Mouse (Mus musculus): ENCODE data around the gene Slc35f1. TPM values are rescaled to one million over a fixed set of nuclear protein-coding genes. Genes with fewer than 3 reads are reported as not detected.

Slc35f1 gene
- polyA plus RNA-seq, 1 experiment from 2014 or later = 4.0 TPM

GRCm38 (mm10) chr10:53115028-53115427 is 424.7 kb downstream of the Slc35f1 start:
- Histone ChIP-seq H3K27me3 (no peaks in the 10 kb centered on the region), H3K4me2 (replicated peaks) (no peak overlapping the region), H3K27ac (replicated peaks) (no peak overlapping the region), H3K9me3 (replicated peaks) (no peaks in the 10 kb centered on the region), H3K36me3 (no peaks in the 10 kb centered on the region), H3K4me3 (replicated peaks) (no peak overlapping the region), H3K4me1 (no peaks in the 10 kb centered on the region), H3K9ac (no peak overlapping the region)
- no peak for ATAC-seq (ENCODE audit: insufficient number of reproducible peaks, low FRiP score, low TSS enrichment, low read depth)
- 25% methylated on average over 3 of the region's 3 CpGs for WGBS

GRCm38 (mm10) chr10:53115673-53116398 is 425.5 kb downstream of the Slc35f1 start:
- WGBS = 54% methylated on average over 7 of the region's 7 CpGs
- no peak overlapping the region for H3K27ac ChIP-seq (replicated peaks)
- no peaks in the 10 kb centered on the region for H3K4me1 ChIP-seq
- no peaks in the 10 kb centered on the region for H3K36me3 ChIP-seq
- no peak for ATAC-seq (ENCODE audit: insufficient number of reproducible peaks, low FRiP score, low TSS enrichment, low read depth)
- no peaks in the 10 kb centered on the region for H3K9me3 ChIP-seq (replicated peaks)
- no peak overlapping the region for H3K4me3 ChIP-seq (replicated peaks)
- no peaks in the 10 kb centered on the region for H3K27me3 ChIP-seq
- H3K4me2 ChIP-seq (replicated peaks) = no peak overlapping the region
- no peak overlapping the region for H3K9ac ChIP-seq

- Histone ChIP-seq H3K4me2 (replicated peaks) (no peak overlapping the region), H3K27me3 (no peaks in the 10 kb centered on the region), H3K9me3 (replicated peaks) (no peaks in the 10 kb centered on the region), H3K4me3 (replicated peaks) (no peak overlapping the region), H3K9ac (no peak overlapping the region), H3K4me1 (no peaks in the 10 kb centered on the region), H3K36me3 (no peaks in the 10 kb centered on the region), H3K27ac (replicated peaks) (no peak overlapping the region)
- WGBS = 93% methylated on average over 2 of the region's 2 CpGs
- no peak for ATAC-seq (ENCODE audit: insufficient number of reproducible peaks, low FRiP score, low TSS enrichment, low read depth)
Observed at GRCm38 (mm10) chr10:53120608-53121007, 430.3 kb downstream of the Slc35f1 start.

- 58% methylated on average over 6 of the region's 6 CpGs for WGBS
- Histone ChIP-seq H3K9me3 (replicated peaks) (no peaks in the 10 kb centered on the region), H3K4me1 (no peaks in the 10 kb centered on the region), H3K27me3 (no peaks in the 10 kb centered on the region), H3K36me3 (no peaks in the 10 kb centered on the region), H3K9ac (no peak overlapping the region), H3K27ac (replicated peaks) (no peak overlapping the region), H3K4me2 (replicated peaks) (no peak overlapping the region), H3K4me3 (replicated peaks) (no peak overlapping the region)
- no peak for ATAC-seq (ENCODE audit: insufficient number of reproducible peaks, low FRiP score, low TSS enrichment, low read depth)
Observed at GRCm38 (mm10) chr10:53124365-53124764, 434.0 kb downstream of the Slc35f1 start.

- Histone ChIP-seq H3K36me3 (no peaks in the 10 kb centered on the region), H3K27me3 (no peaks in the 10 kb centered on the region), H3K4me3 (replicated peaks) (no peak overlapping the region), H3K4me2 (replicated peaks) (no peak overlapping the region), H3K4me1 (no peaks in the 10 kb centered on the region), H3K9ac (no peak overlapping the region), H3K27ac (replicated peaks) (no peak overlapping the region), H3K9me3 (replicated peaks) (no peaks in the 10 kb centered on the region)
- no peak for ATAC-seq (ENCODE audit: insufficient number of reproducible peaks, low FRiP score, low TSS enrichment, low read depth)
- 56% methylated on average over 1 of the region's 1 CpGs for WGBS
Observed at GRCm38 (mm10) chr10:53132707-53133106, 442.4 kb downstream of the Slc35f1 start.

- ATAC-seq (ENCODE audit: insufficient number of reproducible peaks, low FRiP score, low TSS enrichment, low read depth) = no peak
- 65% methylated on average over 2 of the region's 2 CpGs for WGBS
- H3K27me3 ChIP-seq = no peaks in the 10 kb centered on the region
Observed at GRCm38 (mm10) chr10:53150321-53150720, 460.0 kb downstream of the Slc35f1 start.

GRCm38 (mm10) chr10:53150916-53151315 is 460.6 kb downstream of the Slc35f1 start:
- 61% methylated on average over 2 of the region's 2 CpGs for WGBS
- Histone ChIP-seq H3K9ac (no peak overlapping the region), H3K4me1 (no peaks in the 10 kb centered on the region), H3K9me3 (replicated peaks) (no peaks in the 10 kb centered on the region), H3K4me3 (replicated peaks) (no peak overlapping the region), H3K36me3 (no peaks in the 10 kb centered on the region), H3K27me3 (no peaks in the 10 kb centered on the region), H3K4me2 (replicated peaks) (no peak overlapping the region), H3K27ac (replicated peaks) (no peak overlapping the region)
- ATAC-seq (ENCODE audit: insufficient number of reproducible peaks, low FRiP score, low TSS enrichment, low read depth) = no peak

More at GRCm38 (mm10) chr10:53150321-53150720, 460.0 kb downstream of the Slc35f1 start:
- H3K4me3 ChIP-seq (replicated peaks) = no peak overlapping the region
- H3K4me2 ChIP-seq (replicated peaks) = no peak overlapping the region
- H3K9me3 ChIP-seq (replicated peaks) = no peaks in the 10 kb centered on the region
- H3K9ac ChIP-seq = no peak overlapping the region
- H3K4me1 ChIP-seq = no peaks in the 10 kb centered on the region
- H3K36me3 ChIP-seq = no peaks in the 10 kb centered on the region
- no peak overlapping the region for H3K27ac ChIP-seq (replicated peaks)

- no peak overlapping the region for H3K4me3 ChIP-seq (replicated peaks)
- no peaks in the 10 kb centered on the region for H3K4me1 ChIP-seq
- H3K9ac ChIP-seq = no peak overlapping the region
- no peaks in the 10 kb centered on the region for H3K27me3 ChIP-seq
- no peak overlapping the region for H3K4me2 ChIP-seq (replicated peaks)
- H3K27ac ChIP-seq (replicated peaks) = no peak overlapping the region
- no peak for ATAC-seq (ENCODE audit: insufficient number of reproducible peaks, low FRiP score, low TSS enrichment, low read depth)
- H3K36me3 ChIP-seq = no peaks in the 10 kb centered on the region
- WGBS = 31% methylated on average over 7 of the region's 7 CpGs
- no peaks in the 10 kb centered on the region for H3K9me3 ChIP-seq (replicated peaks)
Observed at GRCm38 (mm10) chr10:53156374-53156773, 466.0 kb downstream of the Slc35f1 start.

GRCm38 (mm10) chr10:53157740-53158139 is 467.4 kb downstream of the Slc35f1 start:
- WGBS = 54% methylated on average over 2 of the region's 2 CpGs
- H3K9me3 ChIP-seq (replicated peaks) = no peaks in the 10 kb centered on the region
- ATAC-seq (ENCODE audit: insufficient number of reproducible peaks, low FRiP score, low TSS enrichment, low read depth) = no peak

More at GRCm38 (mm10) chr10:53157740-53158139, 467.4 kb downstream of the Slc35f1 start:
- H3K9ac ChIP-seq = no peak overlapping the region
- no peaks in the 10 kb centered on the region for H3K27me3 ChIP-seq
- H3K27ac ChIP-seq (replicated peaks) = no peak overlapping the region
- H3K4me1 ChIP-seq = no peaks in the 10 kb centered on the region
- no peak overlapping the region for H3K4me3 ChIP-seq (replicated peaks)
- no peaks in the 10 kb centered on the region for H3K36me3 ChIP-seq
- no peak overlapping the region for H3K4me2 ChIP-seq (replicated peaks)

All from embryonic facial prominence, embryonic 15.5 days (tissue).